Mouse (Mus musculus) bone marrow macrophage, adult 2 months (primary cell): ENCODE data around the gene Slc2a5. TPM values are rescaled to one million over a fixed set of nuclear protein-coding genes. Genes with fewer than 3 reads are reported as not detected.
A peak's percentile ranks its signal among the peaks of the same experiment; 100 is the strongest.

Experiments
- H3K27ac ChIP-seq: 2 replicates; pipeline ENCODE4 v1.5.1; 2012; ENCODE audit warnings: low read depth, low read length; ENCODE audit not compliant: insufficient read depth
- H3K4me1 ChIP-seq: 2 replicates; pipeline ENCODE4 v1.6.1; 2012; ENCODE audit warnings: low read length; ENCODE audit not compliant: control insufficient read depth, insufficient read depth
- H3K4me3 ChIP-seq: 2 replicates; pipeline ENCODE4 v1.5.1; 2012; ENCODE audit warnings: mild to moderate bottlenecking, low read length, moderate library complexity; ENCODE audit not compliant: insufficient read depth
- CTCF ChIP-seq: IDR thresholded peaks from 2 replicates; pipeline ENCODE4 v1.5.1; 2012; ENCODE audit warnings: low read depth, mild to moderate bottlenecking, low read length, moderate library complexity
- POLR2A ChIP-seq: IDR thresholded peaks from 2 replicates; pipeline ENCODE4 v1.6.1; 2012; ENCODE audit warnings: mild to moderate bottlenecking, low read depth, low read length, borderline replicate concordance
- polyA plus RNA-seq: library from polyadenylated mRNA; stranded (reverse); fragments of >200 nt; gene quantifications from 2 replicates; pipeline ENCODE4 v1.2.4, GENCODE M21; 2012; ENCODE audit not compliant: missing spikeins, insufficient read depth, insufficient read length

Slc2a5 gene
- polyA plus RNA-seq, 1 experiment = 0.43 TPM

DNA sequence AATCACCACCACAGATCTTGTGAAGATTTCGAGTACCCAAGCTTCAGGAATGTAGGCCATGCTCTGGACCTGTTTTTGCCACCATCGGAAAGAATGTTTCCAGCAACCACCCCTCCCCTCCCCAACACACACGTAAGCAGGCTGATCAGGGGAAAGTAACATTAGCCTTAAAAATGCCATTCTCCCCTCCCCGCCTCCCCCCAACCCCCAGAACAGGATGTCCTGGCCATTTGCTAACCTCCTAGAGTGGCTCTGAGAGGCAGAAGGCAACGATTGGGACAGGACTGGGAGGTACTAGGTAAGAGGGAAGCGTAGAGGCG is 32.3 kb upstream of the Slc2a5 start:
- Histone ChIP-seq H3K4me3 (peak overlapping the region; percentile 39), H3K4me1 (peaks cover 14% of the 10 kb centered on the region), H3K27ac (peak overlapping the region; percentile 29; the same call in 1 of the 2 replicates)
- TF ChIP-seq CTCF (no peak), POLR2A (no peak)

GRCm38 (mm10) chr4:150087161-150087889 is 31.8 kb upstream of the Slc2a5 start, which contains the start of gene Gpr157:
Gene Gpr157 (plus strand): TSS chr4:150087365.
- Histone ChIP-seq H3K4me1 (peaks cover 12% of the 10 kb centered on the region), H3K4me3 (peak within 1 kb of the TSS; percentile 68), H3K27ac (peak within 1 kb of the TSS; percentile 79)
- TF ChIP-seq CTCF (no peak), POLR2A (no peak)

DNA sequence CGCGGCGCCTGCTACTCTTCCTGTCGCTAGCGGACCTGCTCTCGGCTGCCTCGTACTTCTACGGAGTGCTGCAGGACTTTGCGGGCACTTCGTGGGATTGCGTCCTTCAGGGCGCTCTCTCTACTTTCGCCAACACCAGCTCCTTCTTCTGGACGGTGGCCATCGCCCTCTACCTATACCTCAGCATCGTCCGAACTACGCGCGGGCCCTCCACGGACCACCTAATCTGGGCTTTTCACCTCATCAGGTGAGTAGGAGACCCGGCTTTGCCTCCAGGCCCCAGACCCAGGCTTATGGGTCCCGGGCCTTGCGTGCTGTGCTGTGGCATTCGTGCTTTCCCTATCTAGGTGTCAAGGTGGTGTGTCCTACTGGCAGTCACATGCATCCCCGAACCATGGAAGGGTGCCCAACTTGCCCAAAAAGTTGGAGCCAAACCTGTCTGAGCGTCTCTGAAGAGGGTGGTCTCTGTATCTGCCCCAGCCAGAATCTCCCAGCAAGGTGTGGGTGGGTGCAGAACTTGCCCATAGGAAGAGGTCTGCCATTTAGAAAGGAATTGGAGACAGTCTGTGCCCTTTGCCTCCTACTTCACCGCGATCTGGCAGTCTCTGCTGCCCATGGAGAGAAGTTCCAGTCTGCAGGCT is 31.1 kb upstream of the Slc2a5 start:
- no peak for TF ChIP-seq CTCF
- TF ChIP-seq POLR2A = no peak
- H3K4me3 ChIP-seq = peak overlapping the region; percentile 68
- peak overlapping the region; percentile 79 for H3K27ac ChIP-seq
- H3K4me1 ChIP-seq = peaks cover 12% of the 10 kb centered on the region

DNA sequence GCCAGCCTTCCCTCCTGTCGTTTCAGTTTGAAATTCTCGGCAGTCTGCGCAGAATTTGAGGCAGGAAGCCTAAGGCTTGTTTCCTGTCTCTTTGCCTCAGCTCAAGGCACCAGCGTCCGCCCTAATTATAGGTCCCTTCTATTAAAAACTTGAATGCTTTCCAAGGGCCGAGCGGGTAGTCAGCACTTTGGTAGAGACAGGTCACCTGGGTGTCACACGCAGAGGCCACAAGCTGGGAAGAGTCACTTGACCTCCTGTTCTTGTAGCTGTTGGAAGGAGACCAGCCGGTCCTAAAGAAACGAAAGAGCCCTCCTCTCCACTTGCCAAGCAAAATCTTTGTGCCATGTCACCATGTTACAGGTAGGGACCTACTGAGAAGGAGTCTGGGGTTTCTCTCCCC is 30.0 kb upstream of the Slc2a5 start:
- TF ChIP-seq CTCF (no peak), POLR2A (no peak)
- Histone ChIP-seq H3K4me1 (peaks cover 12% of the 10 kb centered on the region), H3K4me3 (peak overlapping the region; percentile 68), H3K27ac (peak overlapping the region; percentile 63)

GRCm38 (mm10) chr4:150091887-150092582 is 27.0 kb upstream of the Slc2a5 start:
- Histone ChIP-seq H3K27ac (no peak overlapping the region), H3K4me1 (peaks cover 10% of the 10 kb centered on the region), H3K4me3 (no peak overlapping the region)
- no peak for TF ChIP-seq POLR2A
- TF ChIP-seq CTCF = peak; percentile 96

- Histone ChIP-seq H3K27ac (no peak overlapping the region), H3K4me1 (peaks cover 10% of the 10 kb centered on the region), H3K4me3 (no peak overlapping the region)
- TF ChIP-seq POLR2A = no peak
- peak; percentile 4; the same call in 1 of the 2 replicates for TF ChIP-seq CTCF
Measured at GRCm38 (mm10) chr4:150092583-150092902, 26.5 kb upstream of the Slc2a5 start.

DNA sequence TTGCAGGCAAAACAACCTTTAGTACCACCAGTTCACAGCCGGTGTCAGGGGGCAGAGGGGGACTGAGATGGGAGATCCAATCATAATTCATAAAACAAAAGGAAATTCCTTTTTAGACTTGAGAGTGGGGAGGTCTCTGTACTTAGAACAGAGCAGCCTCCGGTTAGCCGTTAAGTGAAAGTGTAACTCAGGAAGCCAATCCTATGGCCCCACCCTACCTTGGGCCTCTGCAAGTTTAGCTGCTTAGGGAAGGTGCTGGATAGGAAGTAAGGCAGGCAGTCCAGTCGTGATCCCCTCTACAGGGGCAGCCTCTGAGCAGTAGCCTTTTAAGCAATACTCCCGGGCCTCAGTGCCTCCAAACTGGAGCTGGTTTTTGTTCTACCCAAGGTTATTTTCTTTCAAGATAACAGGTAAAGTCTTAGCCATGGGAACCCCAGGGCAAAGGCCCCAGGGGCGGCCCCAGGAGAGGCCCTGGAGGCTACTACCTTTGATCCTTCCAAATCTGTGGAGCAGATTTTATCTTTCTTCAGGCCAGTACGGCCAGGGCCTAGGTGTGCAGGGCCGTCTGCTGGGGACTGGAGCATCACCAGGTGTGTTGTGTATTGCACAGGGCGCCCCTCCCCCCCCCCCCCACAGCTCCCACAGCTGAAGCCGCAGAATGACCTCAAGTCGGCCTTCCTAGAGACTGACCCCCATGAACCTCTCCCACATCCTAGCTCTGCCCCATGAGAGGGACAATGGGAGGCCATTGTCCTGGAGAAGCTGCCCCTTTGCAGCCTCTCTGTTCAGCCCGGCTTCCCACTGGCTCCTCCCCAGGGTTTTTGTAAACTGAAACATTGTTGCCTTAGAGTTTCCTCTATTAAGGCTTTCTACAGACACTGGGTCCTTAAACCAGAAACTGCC is 25.3 kb upstream of the Slc2a5 start:
- TF ChIP-seq POLR2A (no peak), CTCF (no peak)
- peaks cover 4% of the 10 kb centered on the region for H3K4me1 ChIP-seq
- no peak overlapping the region for H3K27ac ChIP-seq
- no peak overlapping the region for H3K4me3 ChIP-seq

DNA sequence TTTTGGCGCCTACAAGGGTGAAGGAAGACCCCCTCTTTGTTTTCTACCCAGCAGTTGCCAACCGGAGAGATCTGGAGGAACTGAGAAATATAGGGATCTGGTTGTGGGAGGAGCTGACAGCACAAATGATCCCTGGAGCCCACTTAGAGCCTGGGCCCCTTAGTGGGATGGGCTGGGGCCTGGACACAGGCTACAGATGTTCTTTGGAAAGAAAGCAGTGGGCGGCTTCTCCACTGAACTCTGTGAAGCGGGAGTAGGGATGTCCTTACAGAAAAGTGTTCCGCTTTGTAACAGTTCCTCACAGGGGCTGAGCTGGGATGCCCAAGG is 24.7 kb upstream of the Slc2a5 start:
- no peak overlapping the region for H3K27ac ChIP-seq
- H3K4me3 ChIP-seq = no peak overlapping the region
- H3K4me1 ChIP-seq = peaks cover under 1% of the 10 kb centered on the region; the same call in 1 of the 2 replicates
- TF ChIP-seq POLR2A (no peak), CTCF (no peak)

- TF ChIP-seq CTCF = no peak
- TF ChIP-seq POLR2A = no peak
- Histone ChIP-seq H3K4me1 (no peaks in the 10 kb centered on the region), H3K27ac (no peak overlapping the region), H3K4me3 (no peak overlapping the region)
Measured at GRCm38 (mm10) chr4:150096309-150096708, 22.8 kb upstream of the Slc2a5 start.

DNA sequence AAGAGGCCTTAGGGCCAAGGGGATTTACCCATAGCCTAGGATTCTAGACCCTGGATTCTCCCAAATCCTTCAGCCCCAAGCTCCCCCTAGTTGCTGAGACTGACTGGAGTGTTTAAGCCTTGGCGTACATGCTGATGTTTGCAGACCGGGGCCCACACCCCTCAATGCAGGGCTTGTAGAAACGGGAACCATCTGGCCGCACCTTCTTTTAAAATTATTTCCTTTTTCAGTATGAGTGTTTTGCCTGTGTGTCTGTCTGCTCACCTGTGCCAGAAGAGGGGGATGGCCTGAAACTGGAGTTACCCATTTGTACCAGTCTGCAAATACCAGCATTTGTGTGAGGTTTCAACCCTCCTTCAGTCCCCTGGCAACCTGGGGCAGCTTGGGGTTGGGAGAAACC is 21.2 kb upstream of the Slc2a5 start:
- H3K4me1 ChIP-seq = no peaks in the 10 kb centered on the region
- no peak for TF ChIP-seq POLR2A
- TF ChIP-seq CTCF = no peak
- H3K4me3 ChIP-seq = no peak overlapping the region
- no peak overlapping the region for H3K27ac ChIP-seq
